Mouse (Mus musculus) lung, adult 2 months (tissue): Measurements from ENCODE around the gene Rnpc3.
"Not testable (repeated sequence)": the region's sequence is repeated elsewhere in the genome, so short reads cannot be mapped to it uniquely, and the experiment has no call there.

ENCODE experiments used
- CTCF ChIP-seq: fragments of 200-500 bp; IDR thresholded peaks from 2 replicates; pipeline ENCODE4 v1.5.1; 2011; ENCODE audit warnings: mild to moderate bottlenecking, low read length, control low read depth; ENCODE audit not compliant: insufficient read depth
- POLR2A ChIP-seq: fragments of 200-500 bp; IDR thresholded peaks from 2 replicates; pipeline ENCODE4 v1.6.1; 2011; ENCODE audit warnings: low read depth, mild to moderate bottlenecking, control low read depth, low read length, borderline replicate concordance; ENCODE audit errors: extremely low read depth

- TF ChIP-seq POLR2A, CTCF: not testable (repeated sequence)
Measured at GRCm38 (mm10) chr3:113651386-113651785, 21.4 kb upstream of the Rnpc3 start.
